Mouse (Mus musculus) cerebellum, postnatal 14 days (tissue): ENCODE results near the gene Hes7.
A peak's percentile ranks its signal among the peaks of the same experiment; 100 is the strongest.

Source experiments
- DNase-seq, 2 experiments: peaks; one replicate each; pipeline ENCODE4 v3.0.0; 2021; ENCODE audit warnings: mixed read lengths in 2 of 2

The Hes7 gene

GRCm38 (mm10) chr11:69119446-69120155, 603 bp upstream of the Hes7 start:
- no peak for DNase-seq

GRCm38 (mm10) chr11:69121001-69121740, 967 bp downstream of the Hes7 start:
- DNase-seq: peak in 1 of 2 experiments; percentile 29

- peak in 1 of 2 experiments; percentile 71 for DNase-seq
Measured at GRCm38 (mm10) chr11:69121741-69122335, 1.6 kb downstream of the Hes7 start.

DNA sequence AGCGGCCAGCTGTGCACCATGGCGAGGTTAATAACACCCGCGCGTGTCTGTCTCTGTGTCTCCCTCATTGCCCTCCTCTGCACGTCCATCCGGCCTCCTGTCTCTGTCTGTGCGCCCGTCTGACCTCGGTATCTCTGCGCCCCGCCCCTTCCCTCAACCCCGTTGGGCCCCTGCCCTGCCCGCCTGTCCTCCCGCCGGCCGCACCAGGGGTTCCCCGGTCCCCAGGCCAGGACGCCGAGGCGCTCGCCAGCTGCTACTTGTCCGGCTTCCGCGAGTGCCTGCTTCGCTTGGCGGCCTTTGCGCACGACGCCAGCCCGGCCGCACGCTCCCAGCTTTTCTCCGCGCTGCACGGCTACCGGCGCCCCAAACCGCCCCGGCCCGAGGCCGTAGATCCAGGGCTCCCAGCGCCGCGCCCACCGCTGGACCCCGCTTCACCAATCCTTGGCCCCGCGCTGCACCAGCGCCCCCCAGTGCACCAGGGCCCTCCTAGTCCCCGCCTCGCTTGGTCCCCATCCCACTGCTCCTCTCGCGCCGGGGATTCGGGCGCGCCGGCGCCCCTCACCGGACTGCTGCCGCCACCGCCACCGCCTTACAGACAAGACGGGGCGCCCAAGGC, 2.2 kb downstream of the Hes7 start, which contains the start of gene 9130213A22Rik:
TSS of gene 9130213A22Rik (minus strand) at position 254 of the 616 bp plus-strand sequence.
- peak; percentile 89 for DNase-seq

GRCm38 (mm10) chr11:69123056-69123692, 3.0 kb downstream of the Hes7 start:
- DNase-seq: peak; percentile 96 to 97

DNA sequence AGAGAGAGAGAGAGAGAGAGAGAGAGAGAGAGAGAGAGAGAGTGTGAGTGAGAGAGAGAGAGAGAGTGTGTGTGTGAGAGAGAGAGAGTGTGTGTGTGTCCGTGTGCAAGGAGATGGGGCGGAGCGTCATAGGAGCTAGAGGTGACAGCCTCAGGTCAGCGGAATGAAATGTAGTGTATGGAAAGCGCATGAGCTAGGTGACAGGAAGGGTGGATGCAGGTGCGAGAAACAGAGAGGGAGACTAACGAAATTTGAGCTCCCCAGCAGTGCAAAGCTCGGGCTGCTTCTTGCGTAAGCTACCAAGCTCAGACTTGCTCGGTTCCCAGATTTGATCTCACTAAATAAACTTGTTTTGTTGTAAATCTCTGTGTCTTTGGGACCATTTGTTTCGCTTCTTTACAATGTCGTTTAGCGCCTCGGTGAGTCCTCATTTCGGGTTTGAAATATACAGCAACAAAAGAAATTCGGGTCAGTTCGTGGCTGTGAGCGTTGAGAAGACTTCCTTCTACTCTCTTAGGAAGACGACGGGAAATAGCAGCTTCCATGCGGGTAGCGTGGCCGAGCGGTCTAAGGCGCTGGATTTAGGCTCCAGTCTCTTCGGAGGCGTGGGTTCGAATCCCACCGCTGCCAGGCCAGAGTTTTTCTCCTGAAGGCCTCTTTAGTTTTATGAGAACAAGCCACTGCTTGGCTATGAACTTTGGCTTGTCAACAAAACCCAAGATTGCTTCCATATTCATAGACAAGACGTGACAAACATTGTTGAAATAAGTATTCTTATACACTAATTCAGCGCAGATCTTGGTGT, 3.7 kb downstream of the Hes7 start:
- peak; percentile 95 for DNase-seq

DNA sequence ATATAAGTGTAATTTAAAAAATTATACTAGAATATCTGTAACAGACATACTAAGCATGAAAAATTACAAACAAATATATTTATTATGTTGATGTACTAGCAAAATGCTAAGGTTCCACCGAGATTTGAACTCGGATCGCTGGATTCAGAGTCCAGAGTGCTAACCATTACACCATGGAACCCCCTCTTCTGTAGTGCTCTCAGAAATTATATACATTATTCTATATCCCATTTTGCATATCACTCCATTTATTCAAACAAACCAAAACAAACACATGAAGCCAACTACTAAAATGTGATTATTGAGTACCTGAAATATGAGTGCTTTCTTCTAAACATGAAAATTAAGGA, 4.3 kb downstream of the Hes7 start:
- peak; percentile 82 to 85 for DNase-seq

DNA sequence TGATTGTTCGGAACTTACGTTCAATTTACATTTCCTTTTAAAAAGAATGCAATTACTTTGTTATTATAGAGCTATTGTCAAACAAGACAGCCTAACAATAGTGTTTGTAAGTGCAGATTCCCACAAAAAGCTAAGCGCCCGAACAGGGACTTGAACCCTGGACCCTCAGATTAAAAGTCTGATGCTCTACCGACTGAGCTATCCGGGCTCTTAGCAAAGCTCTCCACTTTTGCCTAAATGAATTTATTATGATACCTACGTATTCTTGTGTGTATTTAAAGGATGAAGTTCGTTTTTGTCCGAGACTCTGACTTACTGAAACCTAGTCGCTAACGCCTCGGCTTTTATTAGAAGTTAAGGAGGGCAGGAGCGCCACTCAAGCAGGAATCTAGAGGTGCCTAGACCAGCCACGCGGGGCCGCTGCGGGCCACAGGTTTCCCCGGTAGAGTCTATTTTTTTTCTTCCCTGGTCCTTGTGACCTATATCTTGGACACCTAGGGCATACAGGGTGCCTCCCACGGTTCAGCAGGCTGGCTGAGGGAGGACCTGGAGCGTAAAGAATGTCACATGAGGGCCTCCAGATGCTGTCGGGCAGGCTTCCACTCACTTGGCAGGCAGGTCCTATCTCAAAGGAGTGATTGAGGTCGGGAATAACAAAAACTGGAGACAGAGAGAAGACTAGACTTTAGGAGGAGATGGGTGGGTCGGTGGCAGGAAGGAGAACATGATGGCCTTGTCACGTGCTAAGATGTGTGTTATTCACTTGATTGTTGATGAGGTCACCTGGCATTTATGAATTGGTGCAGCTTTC, 5.0 kb downstream of the Hes7 start:
- peak; percentile 89 to 90 for DNase-seq

- DNase-seq: no peak
Measured at GRCm38 (mm10) chr11:69125852-69125918, 5.5 kb downstream of the Hes7 start, which contains the start of gene Aloxe3. Gene Aloxe3, plus strand, starts transcription at chr11:69125896.

DNA sequence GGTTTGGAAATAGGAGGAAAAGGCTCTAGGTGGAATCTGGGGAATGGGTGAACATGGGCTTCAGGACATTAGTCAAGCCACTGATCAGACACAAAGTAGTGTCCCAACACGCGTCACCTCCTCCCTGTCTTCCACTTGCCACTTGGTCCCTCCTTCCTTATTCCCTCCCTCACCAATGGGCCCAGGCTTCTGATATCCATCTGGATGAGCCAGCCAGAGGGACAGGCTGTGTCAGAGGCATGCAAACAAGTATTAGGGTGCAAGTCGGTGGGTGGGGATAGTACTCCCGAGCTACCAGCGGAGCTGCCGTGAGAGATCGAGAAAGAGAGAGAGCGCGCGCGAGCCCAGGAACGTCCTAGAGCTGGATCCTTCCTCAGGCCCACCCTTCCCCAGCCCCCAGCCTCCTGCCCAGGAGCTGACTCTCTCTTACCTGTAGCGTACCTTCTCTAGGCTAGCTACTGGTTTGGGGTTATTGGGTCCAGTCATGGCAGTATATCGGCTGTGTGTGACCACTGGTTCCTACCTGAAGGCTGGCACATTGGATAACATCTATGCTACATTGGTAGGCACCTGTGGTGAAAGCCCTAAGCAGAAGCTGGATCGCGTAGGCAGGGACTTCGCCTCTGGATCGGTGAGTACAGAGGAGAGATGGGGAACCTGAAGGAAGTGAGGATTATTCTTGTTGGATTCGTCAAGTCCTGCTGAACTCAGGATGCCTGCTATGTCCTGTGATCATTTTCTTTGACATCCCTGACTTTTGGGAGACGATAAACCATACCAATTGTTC, 5.9 kb downstream of the Hes7 start:
- DNase-seq: peak; percentile 61

DNA sequence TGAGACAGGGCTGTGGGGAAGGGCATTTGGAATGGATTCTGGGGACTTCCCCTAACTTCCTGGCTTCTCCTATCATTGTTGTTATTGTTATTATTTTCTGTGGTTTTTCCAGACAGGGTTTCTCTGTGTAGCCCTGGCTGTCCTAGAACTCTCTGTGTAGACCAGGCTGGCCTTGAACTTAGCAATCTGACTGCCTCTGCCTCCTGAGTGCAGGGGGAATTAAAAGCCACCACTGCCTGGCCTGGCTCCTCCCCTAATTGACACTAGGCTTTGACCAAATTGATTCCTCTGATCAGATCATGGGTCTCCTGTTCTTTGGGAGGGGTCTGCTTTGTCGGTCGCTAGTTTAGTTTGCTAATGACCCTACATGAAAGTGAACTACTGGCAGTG, 6.5 kb downstream of the Hes7 start:
- no peak for DNase-seq

DNA sequence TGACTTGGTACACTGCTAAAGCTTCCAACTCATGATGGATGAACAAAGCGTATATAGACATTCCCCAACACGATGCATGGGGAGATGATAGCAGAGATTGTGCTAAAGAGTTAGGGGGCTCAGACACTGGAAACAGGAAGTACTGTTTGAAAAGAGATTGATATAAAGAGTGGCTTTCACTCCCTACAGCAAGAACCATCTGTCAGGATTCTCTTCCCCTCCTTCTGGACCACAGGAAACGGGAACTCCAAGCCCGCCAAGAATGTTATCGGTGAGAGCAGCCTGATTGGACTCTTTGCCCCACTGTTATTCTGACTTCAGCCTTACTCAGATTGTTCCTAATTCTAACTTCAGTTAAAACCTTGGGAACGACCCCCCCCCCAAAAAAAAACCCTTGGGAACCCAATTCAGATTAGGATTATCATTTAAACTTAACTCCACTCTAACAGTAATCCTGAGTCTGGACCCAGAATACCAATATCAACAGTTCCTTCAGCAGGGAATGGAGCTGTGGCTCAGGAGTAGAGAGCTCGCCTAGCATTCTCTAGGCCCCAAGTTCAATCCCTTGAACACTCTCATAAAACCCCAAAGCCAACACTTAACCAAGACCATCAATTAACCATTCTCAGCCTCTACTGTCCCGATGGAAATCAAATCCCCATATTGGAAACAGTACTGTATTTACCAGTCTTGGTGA, 8.4 kb downstream of the Hes7 start:
- DNase-seq: no peak

- DNase-seq: no peak
Measured at GRCm38 (mm10) chr11:69133566-69133922, 13.3 kb downstream of the Hes7 start.

DNA sequence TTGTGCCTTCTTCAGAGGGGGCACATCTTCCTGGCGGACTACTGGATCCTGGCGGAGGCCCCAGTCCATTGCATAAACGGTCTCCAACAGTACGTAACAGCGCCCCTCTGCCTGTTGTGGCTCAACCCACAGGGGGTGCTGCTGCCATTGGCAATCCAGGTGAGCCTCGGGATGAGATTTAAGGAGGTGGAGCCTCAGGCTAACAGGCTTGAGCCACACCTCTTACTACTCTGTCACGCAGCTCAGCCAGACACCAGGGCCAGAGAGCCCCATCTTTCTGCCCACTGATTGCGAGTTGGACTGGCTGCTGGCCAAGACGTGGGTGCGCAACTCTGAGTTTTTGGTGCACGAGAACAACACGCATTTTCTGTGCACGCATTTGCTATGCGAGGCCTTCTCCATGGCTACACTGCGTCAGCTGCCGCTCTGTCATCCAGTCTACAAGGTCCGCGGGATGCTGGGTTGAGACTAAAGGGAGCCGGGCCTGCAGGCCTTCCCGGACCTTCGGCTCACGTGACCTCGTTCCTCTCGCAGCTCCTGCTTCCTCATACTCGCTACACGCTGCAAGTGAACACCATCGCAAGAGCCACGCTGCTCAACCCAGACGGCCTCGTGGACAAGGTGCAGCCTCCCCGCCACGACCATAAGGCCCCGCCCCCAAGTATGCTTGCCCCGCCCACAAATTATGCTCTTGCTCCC, 13.9 kb downstream of the Hes7 start:
- peak; percentile 64 to 75 for DNase-seq

GRCm38 (mm10) chr11:69134622-69134968, 14.4 kb downstream of the Hes7 start:
- DNase-seq: no peak

- DNase-seq: no peak
Measured at GRCm38 (mm10) chr11:69135361-69135760, 15.2 kb downstream of the Hes7 start.

DNA sequence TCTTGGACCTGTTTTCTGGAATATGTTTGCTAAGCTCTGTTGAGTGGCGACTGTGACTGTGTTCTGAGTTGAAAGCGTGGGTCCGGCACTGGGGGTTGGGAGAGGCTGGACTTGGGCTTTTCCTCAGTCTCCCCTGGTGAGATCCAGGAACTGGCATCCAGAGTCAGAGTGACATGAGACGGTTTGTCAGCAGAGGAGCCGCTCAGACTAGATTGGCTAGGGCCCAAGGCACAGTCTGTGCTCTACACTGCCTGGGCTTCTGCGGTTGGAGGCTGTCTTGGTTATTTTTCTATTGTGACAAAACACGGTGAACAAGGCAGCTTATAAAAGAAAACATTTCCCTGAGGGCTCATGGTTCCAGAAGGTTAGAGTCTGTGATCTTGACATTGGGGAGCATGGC, 27.3 kb downstream of the Hes7 start:
- DNase-seq: peak; percentile 62 to 67

- peak; percentile 56 to 68 for DNase-seq
Measured at GRCm38 (mm10) chr11:69148451-69148960, 28.3 kb downstream of the Hes7 start.

DNA sequence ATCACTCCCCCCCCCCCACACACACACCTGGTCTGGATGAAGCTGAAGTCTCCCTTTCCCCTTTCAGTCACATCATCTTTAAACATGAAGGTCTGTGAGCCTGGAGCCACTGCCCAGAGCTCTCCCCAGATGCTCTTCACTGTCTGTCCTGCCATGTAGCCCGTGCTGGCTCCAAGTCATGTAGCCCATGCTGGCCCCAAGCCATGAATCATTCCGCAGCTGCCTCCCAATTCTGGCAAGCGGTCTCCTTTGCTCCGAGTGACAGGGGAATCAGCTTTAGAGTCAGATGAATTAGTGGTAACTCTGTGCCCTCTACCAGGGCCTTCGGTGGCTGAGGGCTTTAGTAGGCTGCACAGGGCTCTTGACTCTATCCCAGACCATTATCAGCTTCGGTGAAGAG, 29.5 kb downstream of the Hes7 start:
- peak; percentile 60 to 75 for DNase-seq

- DNase-seq: peak; percentile 89 to 94
Measured at GRCm38 (mm10) chr11:69150444-69150843, 30.2 kb downstream of the Hes7 start.
